Mouse (Mus musculus) cerebellum, adult 18-20 months (tissue): ENCODE data around the gene Galc.

Experiments used
- DNase-seq, 2 experiments: peaks; one replicate each; pipeline ENCODE4 v3.0.0; 2021

Galc gene

GRCm38 (mm10) chr12:98258845-98259517 lies at the start of gene Galc:
Galc (minus strand) TSS chr12:98259459.
- DNase-seq: peak; percentile 87 to 93

- DNase-seq: peak; percentile 78 to 87
Observed at GRCm38 (mm10) chr12:98307179-98307915, 48.1 kb upstream of the Galc start.

GRCm38 (mm10) chr12:98303013-98303412 lies 43.8 kb upstream of the Galc start:
- DNase-seq: no peak

- DNase-seq: no peak
Observed at GRCm38 (mm10) chr12:98301980-98302379, 42.7 kb upstream of the Galc start.

- no peak for DNase-seq
Observed at GRCm38 (mm10) chr12:98294241-98294640, 35.0 kb upstream of the Galc start.

GRCm38 (mm10) chr12:98292278-98292677 lies 33.0 kb upstream of the Galc start:
- no peak for DNase-seq

GRCm38 (mm10) chr12:98290475-98290874 lies 31.2 kb upstream of the Galc start:
- no peak for DNase-seq

- DNase-seq: no peak
Observed at GRCm38 (mm10) chr12:98284477-98284876, 25.2 kb upstream of the Galc start.

GRCm38 (mm10) chr12:98283487-98283860 lies 24.2 kb upstream of the Galc start:
- DNase-seq: no peak

- DNase-seq: no peak
Observed at GRCm38 (mm10) chr12:98282776-98283486, 23.7 kb upstream of the Galc start.

- DNase-seq: no peak
Observed at GRCm38 (mm10) chr12:98280996-98281395, 21.7 kb upstream of the Galc start.

GRCm38 (mm10) chr12:98280530-98280929 lies 21.3 kb upstream of the Galc start:
- DNase-seq: peak; percentile 78 to 83

GRCm38 (mm10) chr12:98272433-98272832 lies 13.2 kb upstream of the Galc start:
- no peak for DNase-seq

- no peak for DNase-seq
Observed at GRCm38 (mm10) chr12:98270810-98271566, 11.7 kb upstream of the Galc start.

GRCm38 (mm10) chr12:98269791-98270745 lies 10.8 kb upstream of the Galc start:
- DNase-seq: no peak

- DNase-seq: no peak
Observed at GRCm38 (mm10) chr12:98268441-98269369, 9.4 kb upstream of the Galc start, which contains the start of gene Gpr65. Gpr65 (plus strand) TSS chr12:98268635.

GRCm38 (mm10) chr12:98265697-98266096 lies 6.4 kb upstream of the Galc start:
- no peak for DNase-seq

- DNase-seq: no peak
Observed at GRCm38 (mm10) chr12:98259518-98259852, 226 bp upstream of the Galc start.

- no peak for DNase-seq
Observed at GRCm38 (mm10) chr12:98258371-98258844, 851 bp downstream of the Galc start.

GRCm38 (mm10) chr12:98255373-98255995 lies 3.8 kb downstream of the Galc start:
- DNase-seq: no peak
